Mouse (Mus musculus): Measurements from ENCODE around the gene Slc37a3. TPM values are rescaled to one million over a fixed set of nuclear protein-coding genes. Genes with fewer than 3 reads are reported as not detected.
"Not testable (repeated sequence)": the region's sequence is repeated elsewhere in the genome, so short reads cannot be mapped to it uniquely, and the experiment has no call there.

Gene Slc37a3
- polyA plus RNA-seq, 1 experiment from 2014 or later, result 35.1 TPM

- no peak for ATAC-seq
- Histone ChIP-seq H3K4me1 (ENCODE audit: control insufficient read depth, insufficient read depth, low read length) (peaks cover 8% of the 10 kb centered on the region; the same call in 1 of the 2 replicates), H3K9me3 (ENCODE audit: control insufficient read depth, low read length) (no peaks in the 10 kb centered on the region), H3K4me3 (ENCODE audit: low read length) (no peak overlapping the region), H3K9ac (ENCODE audit: low read depth, low read length) (no peak overlapping the region), H3K27me3 (replicated peaks; ENCODE audit: control insufficient read depth, insufficient read depth, low read length) (no peaks in the 10 kb centered on the region), H3K4me2 (ENCODE audit: low read depth, low read length) (no peak overlapping the region), H3K27ac (ENCODE audit: low read length) (no peak overlapping the region), H3K36me3 (ENCODE audit: control insufficient read depth, insufficient read depth, low read length) (peaks cover 7% of the 10 kb centered on the region; the same call in 1 of the 2 replicates)
- 78% methylated on average over 3 of the region's 3 CpGs for WGBS
Observed at GRCm38 (mm10) chr6:39369631-39370030, 7.8 kb downstream of the Slc37a3 start.

GRCm38 (mm10) chr6:39362684-39363083 is 14.8 kb downstream of the Slc37a3 start:
- no peak for ATAC-seq
- Histone ChIP-seq H3K4me2 (ENCODE audit: low read depth, low read length) (no peak overlapping the region), H3K27ac (ENCODE audit: low read length) (no peak overlapping the region), H3K4me1 (ENCODE audit: control insufficient read depth, insufficient read depth, low read length) (no peaks in the 10 kb centered on the region), H3K36me3 (ENCODE audit: control insufficient read depth, insufficient read depth, low read length) (peaks cover 8% of the 10 kb centered on the region; the same call in 1 of the 2 replicates), H3K4me3 (ENCODE audit: low read length) (no peak overlapping the region), H3K27me3 (replicated peaks; ENCODE audit: control insufficient read depth, insufficient read depth, low read length) (no peaks in the 10 kb centered on the region), H3K9ac (ENCODE audit: low read depth, low read length) (no peak overlapping the region), H3K9me3 (ENCODE audit: control insufficient read depth, low read length) (no peaks in the 10 kb centered on the region)
- WGBS, result 95% methylated on average over 2 of the region's 2 CpGs

- WGBS, result 96% methylated on average over 9 of the region's 9 CpGs
- H3K9me3 ChIP-seq (ENCODE audit: control insufficient read depth, low read length); H3K4me2 ChIP-seq (ENCODE audit: low read depth, low read length); H3K27me3 ChIP-seq (replicated peaks; ENCODE audit: control insufficient read depth, insufficient read depth, low read length); H3K36me3 ChIP-seq (ENCODE audit: control insufficient read depth, insufficient read depth, low read length); ATAC-seq; H3K4me1 ChIP-seq (ENCODE audit: control insufficient read depth, insufficient read depth, low read length); H3K27ac ChIP-seq (ENCODE audit: low read length); H3K4me3 ChIP-seq (ENCODE audit: low read length); H3K9ac ChIP-seq (ENCODE audit: low read depth, low read length): not testable (repeated sequence)
Observed at GRCm38 (mm10) chr6:39359207-39359606, 18.3 kb downstream of the Slc37a3 start.

- no peak overlapping the region for H3K4me3 ChIP-seq (ENCODE audit: low read length)
- H3K9ac ChIP-seq (ENCODE audit: low read depth, low read length), result no peak overlapping the region
- ATAC-seq, result no peak
- WGBS, result 83% methylated on average over 6 of the region's 6 CpGs
- H3K36me3 ChIP-seq (ENCODE audit: control insufficient read depth, insufficient read depth, low read length), result peaks cover 19% of the 10 kb centered on the region; the same call in 1 of the 2 replicates
- H3K4me1 ChIP-seq (ENCODE audit: control insufficient read depth, insufficient read depth, low read length), result no peaks in the 10 kb centered on the region
- H3K27me3 ChIP-seq (replicated peaks; ENCODE audit: control insufficient read depth, insufficient read depth, low read length), result no peaks in the 10 kb centered on the region
- H3K27ac ChIP-seq (ENCODE audit: low read length), result no peak overlapping the region
- H3K4me2 ChIP-seq (ENCODE audit: low read depth, low read length), result no peak overlapping the region
- no peaks in the 10 kb centered on the region for H3K9me3 ChIP-seq (ENCODE audit: control insufficient read depth, low read length)
Observed at GRCm38 (mm10) chr6:39348946-39349345, 28.5 kb downstream of the Slc37a3 start.

- Histone ChIP-seq H3K27ac (ENCODE audit: low read length) (no peak overlapping the region), H3K4me3 (ENCODE audit: low read length) (no peak overlapping the region), H3K9me3 (ENCODE audit: control insufficient read depth, low read length) (no peaks in the 10 kb centered on the region), H3K27me3 (replicated peaks; ENCODE audit: control insufficient read depth, insufficient read depth, low read length) (no peaks in the 10 kb centered on the region), H3K4me1 (ENCODE audit: control insufficient read depth, insufficient read depth, low read length) (no peaks in the 10 kb centered on the region), H3K9ac (ENCODE audit: low read depth, low read length) (no peak overlapping the region), H3K4me2 (ENCODE audit: low read depth, low read length) (no peak overlapping the region), H3K36me3 (ENCODE audit: control insufficient read depth, insufficient read depth, low read length) (peaks cover 19% of the 10 kb centered on the region; the same call in 1 of the 2 replicates)
- ATAC-seq, result no peak
- WGBS, result 53% methylated on average over 4 of the region's 4 CpGs
Observed at GRCm38 (mm10) chr6:39347880-39348814, 29.3 kb downstream of the Slc37a3 start.

- no peak overlapping the region for H3K4me3 ChIP-seq (ENCODE audit: low read length)
- ATAC-seq, result no peak
- WGBS, result 28% methylated on average over 15 of the region's 15 CpGs
- no peaks in the 10 kb centered on the region for H3K27me3 ChIP-seq (replicated peaks; ENCODE audit: control insufficient read depth, insufficient read depth, low read length)
- peaks cover 19% of the 10 kb centered on the region; the same call in 1 of the 2 replicates for H3K36me3 ChIP-seq (ENCODE audit: control insufficient read depth, insufficient read depth, low read length)
- no peak overlapping the region for H3K4me2 ChIP-seq (ENCODE audit: low read depth, low read length)
- no peaks in the 10 kb centered on the region for H3K9me3 ChIP-seq (ENCODE audit: control insufficient read depth, low read length)
- H3K27ac ChIP-seq (ENCODE audit: low read length), result no peak overlapping the region
- no peaks in the 10 kb centered on the region for H3K4me1 ChIP-seq (ENCODE audit: control insufficient read depth, insufficient read depth, low read length)
- H3K9ac ChIP-seq (ENCODE audit: low read depth, low read length), result no peak overlapping the region
Observed at GRCm38 (mm10) chr6:39346991-39347501, 30.4 kb downstream of the Slc37a3 start.

GRCm38 (mm10) chr6:39345430-39345829 is 32.0 kb downstream of the Slc37a3 start:
- Histone ChIP-seq H3K4me3 (ENCODE audit: low read length) (no peak overlapping the region), H3K27ac (ENCODE audit: low read length) (no peak overlapping the region), H3K4me2 (ENCODE audit: low read depth, low read length) (no peak overlapping the region), H3K27me3 (replicated peaks; ENCODE audit: control insufficient read depth, insufficient read depth, low read length) (no peaks in the 10 kb centered on the region), H3K9ac (ENCODE audit: low read depth, low read length) (no peak overlapping the region), H3K9me3 (ENCODE audit: control insufficient read depth, low read length) (no peaks in the 10 kb centered on the region), H3K36me3 (ENCODE audit: control insufficient read depth, insufficient read depth, low read length) (peaks cover 14% of the 10 kb centered on the region; the same call in 1 of the 2 replicates), H3K4me1 (ENCODE audit: control insufficient read depth, insufficient read depth, low read length) (no peaks in the 10 kb centered on the region)
- WGBS, result 48% methylated on average over 7 of the region's 7 CpGs
- peak; percentile 52 for ATAC-seq

GRCm38 (mm10) chr6:39344020-39344419 is 33.5 kb downstream of the Slc37a3 start:
- Histone ChIP-seq H3K9ac (ENCODE audit: low read depth, low read length) (no peak overlapping the region), H3K4me2 (ENCODE audit: low read depth, low read length) (no peak overlapping the region), H3K27ac (ENCODE audit: low read length) (no peak overlapping the region), H3K4me1 (ENCODE audit: control insufficient read depth, insufficient read depth, low read length) (no peaks in the 10 kb centered on the region), H3K27me3 (replicated peaks; ENCODE audit: control insufficient read depth, insufficient read depth, low read length) (no peaks in the 10 kb centered on the region), H3K36me3 (ENCODE audit: control insufficient read depth, insufficient read depth, low read length) (peaks cover 9% of the 10 kb centered on the region; the same call in 1 of the 2 replicates), H3K9me3 (ENCODE audit: control insufficient read depth, low read length) (no peaks in the 10 kb centered on the region), H3K4me3 (ENCODE audit: low read length) (no peak overlapping the region)
- WGBS, result 21% methylated on average over 12 of the region's 12 CpGs
- ATAC-seq, result peak; percentile 73

- Histone ChIP-seq H3K4me3 (ENCODE audit: low read length) (no peak overlapping the region), H3K27me3 (replicated peaks; ENCODE audit: control insufficient read depth, insufficient read depth, low read length) (no peaks in the 10 kb centered on the region), H3K4me2 (ENCODE audit: low read depth, low read length) (no peak overlapping the region), H3K9ac (ENCODE audit: low read depth, low read length) (no peak overlapping the region), H3K9me3 (ENCODE audit: control insufficient read depth, low read length) (no peaks in the 10 kb centered on the region), H3K4me1 (ENCODE audit: control insufficient read depth, insufficient read depth, low read length) (no peaks in the 10 kb centered on the region), H3K36me3 (ENCODE audit: control insufficient read depth, insufficient read depth, low read length) (0 out of 2 replicates have a peak, but pooled peaks cover 8% of the 10 kb centered on the region), H3K27ac (ENCODE audit: low read length) (no peak overlapping the region)
- ATAC-seq, result peak; percentile 47; the same call in 1 of the 2 replicates
- WGBS, result 74% methylated on average over 2 of the region's 2 CpGs
Observed at GRCm38 (mm10) chr6:39341798-39342197, 35.7 kb downstream of the Slc37a3 start.

Data from intestine, embryonic 16.5 days (tissue).